Mouse (Mus musculus): Measurements from ENCODE around the gene Nmnat2.
A peak's percentile ranks its signal among the peaks of the same experiment; 100 is the strongest.

Nmnat2 gene

GRCm38 (mm10) chr1:153093172-153093571 lies 138.4 kb downstream of the Nmnat2 start:
- DNase-seq (ENCODE audit: low spot score in 2 of 2), result no peak

- DNase-seq (ENCODE audit: low spot score in 2 of 2), result no peak
These were observed 138.8 kb downstream of the Nmnat2 start for GRCm38 (mm10) chr1:153093581-153093980.

GRCm38 (mm10) chr1:153094226-153095076 lies 139.7 kb downstream of the Nmnat2 start:
- no peak for DNase-seq (ENCODE audit: low spot score in 2 of 2)

GRCm38 (mm10) chr1:153095328-153095727 lies 140.5 kb downstream of the Nmnat2 start:
- DNase-seq (ENCODE audit: low spot score in 2 of 2), result no peak

GRCm38 (mm10) chr1:153095826-153096727 lies 141.3 kb downstream of the Nmnat2 start:
- no peak for DNase-seq (ENCODE audit: low spot score in 2 of 2)

- DNase-seq (ENCODE audit: low spot score in 2 of 2), result no peak
These were observed 142.4 kb downstream of the Nmnat2 start for GRCm38 (mm10) chr1:153097017-153097675.

GRCm38 (mm10) chr1:153098586-153098985 lies 143.8 kb downstream of the Nmnat2 start:
- no peak for DNase-seq (ENCODE audit: low spot score in 2 of 2)

- DNase-seq (ENCODE audit: low spot score in 2 of 2), result no peak
These were observed 146.1 kb downstream of the Nmnat2 start for GRCm38 (mm10) chr1:153100912-153101311.

- DNase-seq (ENCODE audit: low spot score in 2 of 2), result peak in 1 of 2 experiments; percentile 41
These were observed 146.6 kb downstream of the Nmnat2 start for GRCm38 (mm10) chr1:153101327-153101880.

- DNase-seq (ENCODE audit: low spot score in 2 of 2), result no peak
These were observed 147.7 kb downstream of the Nmnat2 start for GRCm38 (mm10) chr1:153102296-153103185.

GRCm38 (mm10) chr1:153103186-153103554 lies 148.4 kb downstream of the Nmnat2 start:
- no peak for DNase-seq (ENCODE audit: low spot score in 2 of 2)

- no peak for DNase-seq (ENCODE audit: low spot score in 2 of 2)
These were observed 150.0 kb downstream of the Nmnat2 start for GRCm38 (mm10) chr1:153104804-153105203.

GRCm38 (mm10) chr1:153107866-153108265 lies 153.1 kb downstream of the Nmnat2 start:
- DNase-seq (ENCODE audit: low spot score in 2 of 2), result no peak

- DNase-seq (ENCODE audit: low spot score in 2 of 2), result no peak
These were observed 154.6 kb downstream of the Nmnat2 start for GRCm38 (mm10) chr1:153109346-153109745.

GRCm38 (mm10) chr1:153109836-153110235 lies 155.0 kb downstream of the Nmnat2 start:
- no peak for DNase-seq (ENCODE audit: low spot score in 2 of 2)

GRCm38 (mm10) chr1:153111596-153111995 lies 156.8 kb downstream of the Nmnat2 start:
- no peak for DNase-seq (ENCODE audit: low spot score in 2 of 2)

GRCm38 (mm10) chr1:153115315-153115714 lies 160.5 kb downstream of the Nmnat2 start:
- DNase-seq (ENCODE audit: low spot score in 2 of 2), result no peak

GRCm38 (mm10) chr1:153120544-153120943 lies 165.8 kb downstream of the Nmnat2 start:
- no peak for DNase-seq (ENCODE audit: low spot score in 2 of 2)

GRCm38 (mm10) chr1:153121320-153121719 lies 166.5 kb downstream of the Nmnat2 start:
- no peak for DNase-seq (ENCODE audit: low spot score in 2 of 2)

- DNase-seq (ENCODE audit: low spot score in 2 of 2), result no peak
These were observed 168.0 kb downstream of the Nmnat2 start for GRCm38 (mm10) chr1:153122764-153123163.

GRCm38 (mm10) chr1:153124502-153124901 lies 169.7 kb downstream of the Nmnat2 start:
- DNase-seq (ENCODE audit: low spot score in 2 of 2), result no peak

All from spleen, postnatal 14 days (tissue).